Mouse (Mus musculus) intestine, embryonic 14.5 days (tissue): ENCODE data around the gene C8a. TPM values are rescaled to one million over a fixed set of nuclear protein-coding genes. Genes with fewer than 3 reads are reported as not detected.

Source experiments
- ATAC-seq: fragments of 200-750 bp; cut with Nextera tagmentation; replicated peaks from 2 replicates; pipeline ENCODE4 v1.8.0; 2017; ENCODE audit warnings: low read depth, moderate number of reproducible peaks, moderate TSS enrichment, moderate library complexity; ENCODE audit not compliant: low FRiP score, low TSS enrichment
- DNase-seq: peaks from one replicate; pipeline ENCODE4 v3.0.0-alpha.2; 2018; ENCODE audit warnings: low spot score
- H3K27ac ChIP-seq: fragments of 300-500 bp; sonication (generic); 2 replicates; pipeline ENCODE4 v1.5.1; 2014; ENCODE audit warnings: low read depth, mild to moderate bottlenecking, control low read depth
- H3K27me3 ChIP-seq: fragments of 300-500 bp; sonication (generic); replicated peaks from 2 replicates; pipeline ENCODE4 v1.6.1; 2014; ENCODE audit warnings: low read length, control low read depth; ENCODE audit not compliant: control insufficient read depth, insufficient read depth
- H3K36me3 ChIP-seq: fragments of 300-500 bp; sonication (generic); 2 replicates; pipeline ENCODE4 v1.6.1; 2014; ENCODE audit warnings: low read length, control low read depth; ENCODE audit not compliant: control insufficient read depth, insufficient read depth
- H3K4me1 ChIP-seq: fragments of 300-500 bp; sonication (generic); replicated peaks from 2 replicates; pipeline ENCODE4 v1.6.1; 2014; ENCODE audit warnings: low read length, control low read depth, mixed read lengths; ENCODE audit not compliant: control insufficient read depth, insufficient read depth
- H3K4me2 ChIP-seq: fragments of 300-500 bp; sonication (generic); 2 replicates; pipeline ENCODE4 v1.6.1; 2014; ENCODE audit warnings: low read length
- H3K4me3 ChIP-seq: fragments of 300-500 bp; sonication (generic); 2 replicates; pipeline ENCODE4 v1.5.1; 2014; ENCODE audit warnings: low read depth, low read length, control low read depth, mixed read lengths
- H3K9ac ChIP-seq: fragments of 300-500 bp; sonication (generic); 2 replicates; pipeline ENCODE4 v1.6.1; 2014; ENCODE audit warnings: mild to moderate bottlenecking, low read length
- H3K9me3 ChIP-seq: fragments of 300-500 bp; sonication (generic); 2 replicates; pipeline ENCODE4 v1.6.1; 2016; ENCODE audit warnings: low read length, control low read depth; ENCODE audit not compliant: control insufficient read depth
- WGBS: fragments of 180-500 bp; shearing (Covaris S2); extraction: QIAGEN DNeasy Blood & Tissue Kit; methylation state at CpG from one replicate; pipeline ENCODE4 v1.1.7; 2014; 5-methylcytosine and 5-hydroxymethylcytosine counted together
- polyA plus RNA-seq: library from polyadenylated mRNA; unstranded; fragments of >200 nt; fragmentation: Nextera tagmentation; extraction: Ambion mirVana; gene quantifications from 2 replicates; pipeline ENCODE4 v1.2.1, GENCODE M21; 2014

The C8a gene
- polyA plus RNA-seq = 0.05 TPM in 1 of 2 replicates, not detected in the other

- H3K9ac ChIP-seq = no peak within 1 kb of the TSS
- H3K4me3 ChIP-seq = no peak within 1 kb of the TSS
- no peaks in the 10 kb centered on the region for H3K27me3 ChIP-seq
- no peaks in the 10 kb centered on the region for H3K9me3 ChIP-seq
- ATAC-seq (no peak), DNase-seq (no peak)
- H3K4me1 ChIP-seq = no peaks in the 10 kb centered on the region
- no peaks in the 10 kb centered on the region for H3K36me3 ChIP-seq
- 74% methylated on average over 3 of the region's 3 CpGs for WGBS
- H3K27ac ChIP-seq = no peak within 1 kb of the TSS
- H3K4me2 ChIP-seq = no peak within 1 kb of the TSS
Measured at GRCm38 (mm10) chr4:104876323-104876722, at the start of gene C8a. TSS of gene C8a (minus strand) at chr4:104876398.

GRCm38 (mm10) chr4:104925383-104925782, 49.2 kb upstream of the C8a start:
- Histone ChIP-seq H3K4me1 (no peaks in the 10 kb centered on the region), H3K36me3 (no peaks in the 10 kb centered on the region), H3K9me3 (no peaks in the 10 kb centered on the region), H3K9ac (no peak overlapping the region), H3K27me3 (no peaks in the 10 kb centered on the region), H3K4me3 (no peak overlapping the region), H3K27ac (no peak overlapping the region), H3K4me2 (no peak overlapping the region)
- ATAC-seq (no peak), DNase-seq (no peak)
- WGBS = 84% methylated on average over 5 of the region's 5 CpGs

- Histone ChIP-seq H3K9ac (no peak overlapping the region), H3K27ac (no peak overlapping the region), H3K36me3 (no peaks in the 10 kb centered on the region), H3K4me2 (no peak overlapping the region), H3K4me1 (no peaks in the 10 kb centered on the region), H3K27me3 (peaks cover 4% of the 10 kb centered on the region; the same call in 1 of the 2 replicates), H3K9me3 (no peaks in the 10 kb centered on the region), H3K4me3 (no peak overlapping the region)
- no peak for ATAC-seq
- 76% methylated on average over 6 of the region's 6 CpGs for WGBS
- DNase-seq = no peak
Measured at GRCm38 (mm10) chr4:104918017-104918416, 41.8 kb upstream of the C8a start.

GRCm38 (mm10) chr4:104914711-104915247, 38.6 kb upstream of the C8a start:
- H3K36me3 ChIP-seq = no peaks in the 10 kb centered on the region
- ATAC-seq = no peak
- WGBS = 60% methylated on average over 6 of the region's 6 CpGs

GRCm38 (mm10) chr4:104913291-104914129, 37.3 kb upstream of the C8a start, which contains the start of gene Fyb2:
TSS of gene Fyb2 (plus strand) at chr4:104913456.
- Histone ChIP-seq H3K9me3 (no peaks in the 10 kb centered on the region), H3K27ac (no peak within 1 kb of the TSS), H3K27me3 (peaks cover 4% of the 10 kb centered on the region; the same call in 1 of the 2 replicates), H3K4me1 (no peaks in the 10 kb centered on the region), H3K9ac (no peak within 1 kb of the TSS), H3K4me3 (no peak within 1 kb of the TSS), H3K36me3 (no peaks in the 10 kb centered on the region), H3K4me2 (peak within 1 kb of the TSS; percentile 32)
- DNase-seq = peak; percentile 57
- peak; percentile 58 for ATAC-seq
- WGBS = 25% methylated on average over 23 of the region's 23 CpGs

More at GRCm38 (mm10) chr4:104914711-104915247, 38.6 kb upstream of the C8a start:
- H3K4me1 ChIP-seq = no peaks in the 10 kb centered on the region
- H3K4me3 ChIP-seq = no peak overlapping the region
- H3K9ac ChIP-seq = no peak overlapping the region
- peaks cover 4% of the 10 kb centered on the region; the same call in 1 of the 2 replicates for H3K27me3 ChIP-seq
- H3K27ac ChIP-seq = no peak overlapping the region
- no peak overlapping the region for H3K4me2 ChIP-seq
- H3K9me3 ChIP-seq = no peaks in the 10 kb centered on the region
- no peak for DNase-seq

- Histone ChIP-seq H3K27me3 (peaks cover 4% of the 10 kb centered on the region; the same call in 1 of the 2 replicates), H3K4me1 (no peaks in the 10 kb centered on the region), H3K27ac (no peak overlapping the region), H3K9me3 (no peaks in the 10 kb centered on the region), H3K36me3 (no peaks in the 10 kb centered on the region), H3K9ac (no peak overlapping the region), H3K4me2 (no peak overlapping the region), H3K4me3 (no peak overlapping the region)
- WGBS = 25% methylated on average over 7 of the region's 7 CpGs
- ATAC-seq (0 out of 2 replicates have a peak, but pooled peaks have one; percentile 58), DNase-seq (peak; percentile 85)
Measured at GRCm38 (mm10) chr4:104911685-104912084, 35.5 kb upstream of the C8a start.

- no peak overlapping the region for H3K4me2 ChIP-seq
- no peak for ATAC-seq
- DNase-seq = no peak
- no peak overlapping the region for H3K9ac ChIP-seq
- no peaks in the 10 kb centered on the region for H3K36me3 ChIP-seq
- no peak overlapping the region for H3K27ac ChIP-seq
- H3K27me3 ChIP-seq = no peaks in the 10 kb centered on the region
- WGBS = 88% methylated on average over 6 of the region's 6 CpGs
- H3K4me1 ChIP-seq = no peaks in the 10 kb centered on the region
- H3K9me3 ChIP-seq = no peaks in the 10 kb centered on the region
- no peak overlapping the region for H3K4me3 ChIP-seq
Measured at GRCm38 (mm10) chr4:104905049-104905448, 28.9 kb upstream of the C8a start.

- ATAC-seq (no peak), DNase-seq (no peak)
- H3K36me3 ChIP-seq = no peaks in the 10 kb centered on the region
- H3K9ac ChIP-seq = no peak overlapping the region
- no peak overlapping the region for H3K4me2 ChIP-seq
- no peaks in the 10 kb centered on the region for H3K4me1 ChIP-seq
- no peak overlapping the region for H3K4me3 ChIP-seq
- no peaks in the 10 kb centered on the region for H3K27me3 ChIP-seq
- H3K27ac ChIP-seq = no peak overlapping the region
- H3K9me3 ChIP-seq = no peaks in the 10 kb centered on the region
- 75% methylated on average over 2 of the region's 2 CpGs for WGBS
Measured at GRCm38 (mm10) chr4:104902836-104903235, 26.6 kb upstream of the C8a start.
